8 mouse cellular contexts compared by ENCODE assay signal in the genomic region with DNA sequence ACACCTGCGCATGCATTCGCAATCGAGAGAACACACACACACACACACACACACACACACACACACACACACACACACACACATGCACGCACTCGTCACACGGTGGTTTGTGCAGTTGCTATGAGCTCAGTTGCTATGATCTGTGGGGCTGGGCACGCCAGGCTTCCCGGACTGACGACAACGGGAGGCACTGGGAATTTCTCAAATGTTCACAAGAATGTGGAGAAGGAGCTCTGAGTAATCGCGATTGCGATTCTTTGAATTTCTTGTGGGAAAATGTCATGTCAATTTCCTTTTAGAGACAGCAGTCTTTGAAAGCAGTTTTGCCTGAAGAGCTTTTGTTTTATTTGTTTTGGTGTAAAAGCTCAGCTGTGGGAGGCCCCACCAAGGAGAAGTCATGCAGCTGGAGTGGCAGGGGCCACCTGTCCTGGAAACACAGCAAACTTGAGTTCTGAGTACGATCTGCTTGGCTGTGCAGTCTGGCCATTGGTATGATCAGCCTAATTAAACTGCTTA. TPM values are rescaled to one million over a fixed set of nuclear protein-coding genes. Genes with fewer than 3 reads are reported as not detected.
DNase-seq lines count a peak whose midpoint lies in the region; ATAC-seq lines count a peak whose summit lies in the region.

No protein-coding gene starts in this region.

- no peaks in the 10 kb centered on the region for H3K9me3 ChIP-seq in liver, embryonic 16.5 days (replicated peaks; ENCODE audit: control insufficient read depth, low read length)
- H3K9me3 ChIP-seq in liver, embryonic 11.5 days (ENCODE audit: control insufficient read depth, low read length), result no peaks in the 10 kb centered on the region
- no peaks in the 10 kb centered on the region for H3K9me3 ChIP-seq in embryonic facial prominence, embryonic 15.5 days (replicated peaks)
- no peaks in the 10 kb centered on the region for H3K9me3 ChIP-seq in neural tube, embryonic 14.5 days (ENCODE audit: control insufficient read depth, low read length)

- no peak overlapping the region for H3K4me3 ChIP-seq in liver, embryonic 16.5 days (ENCODE audit: low read depth, low read length)
- no peak overlapping the region for H3K4me3 ChIP-seq in liver, embryonic 11.5 days (ENCODE audit: low read depth, low read length)
- H3K4me3 ChIP-seq in embryonic facial prominence, embryonic 15.5 days (replicated peaks), result no peak overlapping the region
- no peak overlapping the region for H3K4me3 ChIP-seq in neural tube, embryonic 14.5 days (ENCODE audit: low read depth, low read length)

- WGBS in liver, embryonic 16.5 days (ENCODE audit: insufficient replicate concordance), result 66% methylated on average over 14 of the region's 14 CpGs
- 85% methylated on average over 14 of the region's 14 CpGs for WGBS in liver, embryonic 11.5 days
- 32% methylated on average over 14 of the region's 14 CpGs for WGBS in embryonic facial prominence, embryonic 15.5 days
- WGBS in neural tube, embryonic 14.5 days, result 58% methylated on average over 14 of the region's 14 CpGs

- no peaks in the 10 kb centered on the region for H3K36me3 ChIP-seq in liver, embryonic 16.5 days (ENCODE audit: control insufficient read depth, insufficient read depth)
- H3K36me3 ChIP-seq in liver, embryonic 11.5 days (ENCODE audit: control insufficient read depth, insufficient read depth, low read length), result no peaks in the 10 kb centered on the region
- no peaks in the 10 kb centered on the region for H3K36me3 ChIP-seq in embryonic facial prominence, embryonic 15.5 days
- no peaks in the 10 kb centered on the region for H3K36me3 ChIP-seq in neural tube, embryonic 14.5 days (ENCODE audit: control insufficient read depth, insufficient read depth, low read length)

- H3K4me2 ChIP-seq in liver, embryonic 16.5 days (ENCODE audit: low read depth, low read length), result peak overlapping the region; percentile 9; the same call in 1 of the 2 replicates
- H3K4me2 ChIP-seq in liver, embryonic 11.5 days, result no peak overlapping the region
- peak overlapping the region; percentile 31 for H3K4me2 ChIP-seq in embryonic facial prominence, embryonic 15.5 days (replicated peaks)
- H3K4me2 ChIP-seq in neural tube, embryonic 14.5 days (ENCODE audit: low read depth, low read length), result no peak overlapping the region

- no peaks in the 10 kb centered on the region; the same call in 1 of the 2 replicates for H3K4me1 ChIP-seq in liver, embryonic 16.5 days (ENCODE audit: control insufficient read depth, low read depth, low read length)
- peaks cover 9% of the 10 kb centered on the region; the same call in 1 of the 2 replicates for H3K4me1 ChIP-seq in liver, embryonic 11.5 days (replicated peaks; ENCODE audit: control insufficient read depth, insufficient read depth, low read length)
- H3K4me1 ChIP-seq in embryonic facial prominence, embryonic 15.5 days, result peaks cover 73% of the 10 kb centered on the region
- H3K4me1 ChIP-seq in neural tube, embryonic 14.5 days (ENCODE audit: control insufficient read depth, insufficient read depth, low read length), result no peaks in the 10 kb centered on the region

- H3K27ac ChIP-seq in liver, embryonic 16.5 days (ENCODE audit: low read length), result no peak overlapping the region
- no peak overlapping the region for H3K27ac ChIP-seq in liver, embryonic 11.5 days (ENCODE audit: low read depth, low read length)
- H3K27ac ChIP-seq in embryonic facial prominence, embryonic 15.5 days (replicated peaks), result peak overlapping the region; percentile 85
- H3K27ac ChIP-seq in neural tube, embryonic 14.5 days (ENCODE audit: low read depth, low read length), result peak overlapping the region; percentile 24; the same call in 1 of the 2 replicates

- peaks cover 7% of the 10 kb centered on the region; the same call in 1 of the 2 replicates for H3K27me3 ChIP-seq in liver, embryonic 16.5 days (ENCODE audit: control insufficient read depth, insufficient read depth, low read depth, low read length)
- H3K27me3 ChIP-seq in liver, embryonic 11.5 days (replicated peaks; ENCODE audit: control insufficient read depth, insufficient read depth, low read length), result no peaks in the 10 kb centered on the region
- no peaks in the 10 kb centered on the region for H3K27me3 ChIP-seq in embryonic facial prominence, embryonic 15.5 days
- no peaks in the 10 kb centered on the region for H3K27me3 ChIP-seq in neural tube, embryonic 14.5 days (ENCODE audit: control insufficient read depth, insufficient read depth, low read length)

- peak; percentile 44 for DNase-seq in adrenal gland, postnatal 10 days
- DNase-seq in adrenal gland, adult 18-20 months (ENCODE audit: low spot score in 2 of 2), result no peak
- no peak for DNase-seq in liver, embryonic 11.5 days (ENCODE audit: low spot score)
- peak; percentile 25 to 63 for DNase-seq in kidney, postnatal 25 days
- no peak for DNase-seq in ovary, postnatal 36 days (ENCODE audit: low spot score)

- no peak for ATAC-seq in liver, embryonic 16.5 days (ENCODE audit: low read depth)
- ATAC-seq in liver, embryonic 11.5 days (replicated peaks; ENCODE audit: low FRiP score), result no peak
- no peak for ATAC-seq in embryonic facial prominence, embryonic 15.5 days (ENCODE audit: insufficient number of reproducible peaks, low FRiP score, low TSS enrichment, low read depth)
- ATAC-seq in neural tube, embryonic 14.5 days (ENCODE audit: low read depth), result no peak

- no peak overlapping the region for H3K9ac ChIP-seq in liver, embryonic 16.5 days (ENCODE audit: low read depth, low read length)
- no peak overlapping the region for H3K9ac ChIP-seq in liver, embryonic 11.5 days (ENCODE audit: low read depth, low read length)
- no peak overlapping the region for H3K9ac ChIP-seq in embryonic facial prominence, embryonic 15.5 days
- H3K9ac ChIP-seq in neural tube, embryonic 14.5 days (replicated peaks; ENCODE audit: low read depth, low read length), result no peak overlapping the region

RNA-seq across cellular contexts. Expression of a gene that starts 27.5 kb away (rescaled TPM):
- 10 to 100 TPM; 83.4 to 91.1 TPM for total RNA-seq in adrenal gland, postnatal 10 days (2021)
- 100 to 1,000 TPM in 1 of 2 experiments, 10 to 100 TPM in 1; 72.4 to 107 TPM for total RNA-seq in adrenal gland, adult 18-20 months (2021)
- polyA plus RNA-seq in liver, embryonic 16.5 days (2015; fragmentation: Nextera tagmentation; extraction: Ambion mirVana), result 19.8 and 24.5 TPM in 2 replicates
- polyA plus RNA-seq in liver, embryonic 11.5 days (2014; fragmentation: Nextera tagmentation; extraction: Ambion mirVana), result 25.8 TPM in 2 replicates
- polyA plus RNA-seq in embryonic facial prominence, embryonic 15.5 days (2015; fragmentation: Nextera tagmentation; extraction: Ambion mirVana), result 144 and 152 TPM in 2 replicates
- polyA plus RNA-seq in neural tube, embryonic 14.5 days (2014; fragmentation: Nextera tagmentation; extraction: Ambion mirVana), result 61.9 and 62.7 TPM in 2 replicates

Comparison
In these comparisons a context has a peak if more than half of its experiments do, and no peak if none do; other contexts are left out.
1. DNase-seq: peak in adrenal gland, postnatal 10 days (single experiment) and kidney, postnatal 25 days (2 of 2); none in adrenal gland, adult 18-20 months (0 of 2), liver, embryonic 11.5 days (single experiment) and ovary, postnatal 36 days (single experiment).
2. H3K4me2 ChIP-seq: peak in liver, embryonic 16.5 days (single experiment) and embryonic facial prominence, embryonic 15.5 days (single experiment); none in liver, embryonic 11.5 days (single experiment) and neural tube, embryonic 14.5 days (single experiment).
3. H3K27ac ChIP-seq: peak in embryonic facial prominence, embryonic 15.5 days (single experiment) and neural tube, embryonic 14.5 days (single experiment); none in liver, embryonic 16.5 days (single experiment) and liver, embryonic 11.5 days (single experiment).